Mouse (Mus musculus): ENCODE results near the gene Ace3.

Gene Ace3

GRCm38 (mm10) chr11:105994375-105994774 is at the start of gene Ace3:
TSS of gene Ace3 (plus strand) at chr11:105994675.
- no peak for DNase-seq

- DNase-seq: no peak
These were observed 49.5 kb upstream of the Ace3 start for GRCm38 (mm10) chr11:105944770-105945672.

- peak; percentile 35 for DNase-seq
These were observed 47.8 kb upstream of the Ace3 start for GRCm38 (mm10) chr11:105946694-105947154.

- DNase-seq: no peak
These were observed 46.2 kb upstream of the Ace3 start for GRCm38 (mm10) chr11:105948255-105948654.

GRCm38 (mm10) chr11:105950519-105950918 is 44.0 kb upstream of the Ace3 start:
- no peak for DNase-seq

- DNase-seq: no peak
These were observed 42.9 kb upstream of the Ace3 start for GRCm38 (mm10) chr11:105951601-105952044.

- no peak for DNase-seq
These were observed 42.4 kb upstream of the Ace3 start for GRCm38 (mm10) chr11:105952111-105952510.

- no peak for DNase-seq
These were observed 41.5 kb upstream of the Ace3 start, which contains the start of gene Cyb561 for GRCm38 (mm10) chr11:105952911-105953386. TSS of gene Cyb561 (minus strand) at chr11:105953336.

- no peak for DNase-seq
These were observed 41.1 kb upstream of the Ace3 start for GRCm38 (mm10) chr11:105953402-105953801.

GRCm38 (mm10) chr11:105955815-105956430 is 38.6 kb upstream of the Ace3 start:
- no peak for DNase-seq

GRCm38 (mm10) chr11:105957501-105957900 is 37.0 kb upstream of the Ace3 start:
- no peak for DNase-seq

GRCm38 (mm10) chr11:105958566-105958965 is 35.9 kb upstream of the Ace3 start:
- no peak for DNase-seq

GRCm38 (mm10) chr11:105959355-105959754 is 35.1 kb upstream of the Ace3 start:
- no peak for DNase-seq

GRCm38 (mm10) chr11:105964691-105965090 is 29.8 kb upstream of the Ace3 start:
- peak; percentile 33 for DNase-seq

- DNase-seq: no peak
These were observed 28.2 kb upstream of the Ace3 start for GRCm38 (mm10) chr11:105966288-105966687.

GRCm38 (mm10) chr11:105967741-105968574 is 26.5 kb upstream of the Ace3 start, which contains the start of gene Ace:
TSS of gene Ace (plus strand) at chr11:105967945.
- peak; percentile 50 for DNase-seq

- no peak for DNase-seq
These were observed 25.5 kb upstream of the Ace3 start for GRCm38 (mm10) chr11:105968948-105969347.

GRCm38 (mm10) chr11:105969516-105969915 is 25.0 kb upstream of the Ace3 start:
- peak; percentile 57 for DNase-seq

GRCm38 (mm10) chr11:105974593-105974992 is 19.9 kb upstream of the Ace3 start:
- DNase-seq: no peak

- no peak for DNase-seq
These were observed 19.4 kb upstream of the Ace3 start for GRCm38 (mm10) chr11:105975050-105975449.

- no peak for DNase-seq
These were observed 18.8 kb upstream of the Ace3 start for GRCm38 (mm10) chr11:105975636-105976035.

GRCm38 (mm10) chr11:105978232-105978631 is 16.2 kb upstream of the Ace3 start:
- DNase-seq: no peak

- no peak for DNase-seq
These were observed 15.8 kb upstream of the Ace3 start for GRCm38 (mm10) chr11:105978634-105979033.

Measured in thymus, postnatal 4 days (tissue).